Mouse (Mus musculus) neural tube, embryonic 12.5 days (tissue): ENCODE results near the gene Gm20449. TPM values are rescaled to one million over a fixed set of nuclear protein-coding genes. Genes with fewer than 3 reads are reported as not detected.
A peak's percentile ranks its signal among the peaks of the same experiment; 100 is the strongest.
"Not testable (repeated sequence)": the region's sequence is repeated elsewhere in the genome, so short reads cannot be mapped to it uniquely, and the experiment has no call there.

Source experiments
- ATAC-seq: fragments of 200-750 bp; cut with Nextera tagmentation; 2 replicates; pipeline ENCODE4 v1.8.0; 2017; ENCODE audit warnings: low read depth, mild to moderate bottlenecking, moderate TSS enrichment, moderate library complexity; ENCODE audit not compliant: low FRiP score
- H3K27ac ChIP-seq: fragments of 300-500 bp; sonication (generic); 2 replicates; pipeline ENCODE4 v1.5.1; 2016
- H3K27me3 ChIP-seq: fragments of 300-500 bp; sonication (generic); replicated peaks from 2 replicates; pipeline ENCODE4 v1.6.1; 2016; ENCODE audit warnings: mild to moderate bottlenecking
- H3K36me3 ChIP-seq: fragments of 300-500 bp; sonication (generic); 2 replicates; pipeline ENCODE4 v1.6.1; 2016; ENCODE audit warnings: mild to moderate bottlenecking
- H3K4me1 ChIP-seq: fragments of 300-500 bp; sonication (generic); 2 replicates; pipeline ENCODE4 v1.6.1; 2016
- H3K4me2 ChIP-seq: fragments of 300-500 bp; sonication (generic); replicated peaks from 2 replicates; pipeline ENCODE4 v1.6.1; 2016; ENCODE audit warnings: mild to moderate bottlenecking
- H3K4me3 ChIP-seq: fragments of 300-500 bp; sonication (generic); 2 replicates; pipeline ENCODE4 v1.5.1; 2016
- H3K9ac ChIP-seq: fragments of 300-500 bp; sonication (generic); 2 replicates; pipeline ENCODE4 v1.6.1; 2016; ENCODE audit warnings: mild to moderate bottlenecking
- H3K9me3 ChIP-seq: fragments of 300-500 bp; sonication (generic); 2 replicates; pipeline ENCODE4 v1.6.1; 2016; ENCODE audit warnings: mild to moderate bottlenecking
- WGBS: fragments of 180-500 bp; shearing (Covaris S2); methylation state at CpG from one replicate; pipeline ENCODE4 v1.1.7; 2016; 5-methylcytosine and 5-hydroxymethylcytosine counted together
- polyA plus RNA-seq: library from polyadenylated mRNA; unstranded; fragments of >200 nt; fragmentation: Nextera tagmentation; extraction: Ambion mirVana; gene quantifications from 2 replicates; pipeline ENCODE4 v1.2.1, GENCODE M21; 2016

The Gm20449 gene
- 0.06 and 0.10 TPM in 2 replicates for polyA plus RNA-seq

- peak; percentile 97 for ATAC-seq
- Histone ChIP-seq H3K4me1 (no peaks in the 10 kb centered on the region), H3K9ac (0 out of 2 replicates have a peak within 1 kb of the TSS, but pooled peaks have one; percentile 21), H3K36me3 (no peaks in the 10 kb centered on the region), H3K4me3 (peak within 1 kb of the TSS; percentile 60), H3K27ac (no peak within 1 kb of the TSS), H3K9me3 (peaks cover 3% of the 10 kb centered on the region), H3K27me3 (no peaks in the 10 kb centered on the region), H3K4me2 (peak within 1 kb of the TSS; percentile 63)
- WGBS: under 1% methylated on average over 18 of the region's 18 CpGs
Observed at GRCm38 (mm10) chr7:41499389-41500049, at the start of gene Gm20449, which contains the start of gene AW146154. Gm20449 (minus strand) TSS chr7:41499417. AW146154 (minus strand) TSS chr7:41499890.

- no peaks in the 10 kb centered on the region for H3K36me3 ChIP-seq
- H3K27me3 ChIP-seq: no peaks in the 10 kb centered on the region
- no peak overlapping the region for H3K4me3 ChIP-seq
- H3K4me2 ChIP-seq: no peak overlapping the region
- no peaks in the 10 kb centered on the region for H3K4me1 ChIP-seq
- peaks cover 11% of the 10 kb centered on the region for H3K9me3 ChIP-seq
- H3K27ac ChIP-seq: no peak overlapping the region
- WGBS: 83% methylated on average over 3 of the region's 3 CpGs
- ATAC-seq: no peak
- H3K9ac ChIP-seq: no peak overlapping the region
Observed at GRCm38 (mm10) chr7:41512672-41513071, 13.5 kb upstream of the Gm20449 start.

GRCm38 (mm10) chr7:41512207-41512606, 13.0 kb upstream of the Gm20449 start:
- WGBS: 23% methylated on average over 1 of the region's 1 CpGs
- H3K4me2 ChIP-seq: no peak overlapping the region
- H3K4me1 ChIP-seq: no peaks in the 10 kb centered on the region
- no peak for ATAC-seq
- no peak overlapping the region for H3K27ac ChIP-seq
- no peaks in the 10 kb centered on the region for H3K36me3 ChIP-seq
- H3K9me3 ChIP-seq: peaks cover 15% of the 10 kb centered on the region
- no peaks in the 10 kb centered on the region for H3K27me3 ChIP-seq
- no peak overlapping the region for H3K4me3 ChIP-seq
- no peak overlapping the region for H3K9ac ChIP-seq

GRCm38 (mm10) chr7:41502402-41502801, 3.2 kb upstream of the Gm20449 start:
- H3K4me2 ChIP-seq: no peak overlapping the region
- H3K27me3 ChIP-seq: no peaks in the 10 kb centered on the region
- 59% methylated on average over 1 of the region's 1 CpGs for WGBS
- no peak overlapping the region for H3K27ac ChIP-seq
- H3K4me3 ChIP-seq: no peak overlapping the region
- no peaks in the 10 kb centered on the region for H3K4me1 ChIP-seq
- ATAC-seq: no peak
- H3K36me3 ChIP-seq: no peaks in the 10 kb centered on the region
- H3K9ac ChIP-seq: no peak overlapping the region
- H3K9me3 ChIP-seq: peaks cover 8% of the 10 kb centered on the region; the same call in 1 of the 2 replicates

- no peaks in the 10 kb centered on the region for H3K36me3 ChIP-seq
- peaks cover 3% of the 10 kb centered on the region; the same call in 1 of the 2 replicates for H3K9me3 ChIP-seq
- ATAC-seq: peak; percentile 19; the same call in 1 of the 2 replicates
- no peak overlapping the region for H3K9ac ChIP-seq
- H3K4me2 ChIP-seq: peak overlapping the region; percentile 63
- WGBS: 20% methylated on average over 22 of the region's 22 CpGs
- H3K4me1 ChIP-seq: no peaks in the 10 kb centered on the region
- peak overlapping the region; percentile 60 for H3K4me3 ChIP-seq
- no peaks in the 10 kb centered on the region for H3K27me3 ChIP-seq
- no peak overlapping the region for H3K27ac ChIP-seq
Observed at GRCm38 (mm10) chr7:41500151-41500934, 1.1 kb upstream of the Gm20449 start.

- not testable (repeated sequence) for H3K27me3 ChIP-seq, H3K9me3 ChIP-seq, H3K36me3 ChIP-seq, H3K4me1 ChIP-seq, H3K27ac ChIP-seq
- peak; percentile 77; the same call in 1 of the 2 replicates for ATAC-seq
- 0 out of 2 replicates have a peak overlapping the region, but pooled peaks have one; percentile 17 for H3K9ac ChIP-seq
- peak overlapping the region; percentile 63 for H3K4me2 ChIP-seq
- WGBS: 1% methylated on average over 6 of the region's 6 CpGs
- H3K4me3 ChIP-seq: peak overlapping the region; percentile 60
Observed at GRCm38 (mm10) chr7:41499018-41499388, 214 bp downstream of the Gm20449 start.

GRCm38 (mm10) chr7:41498464-41498863, 753 bp downstream of the Gm20449 start:
- not testable (repeated sequence) for H3K9ac ChIP-seq, H3K4me3 ChIP-seq, H3K27me3 ChIP-seq, ATAC-seq, H3K4me1 ChIP-seq, H3K27ac ChIP-seq, H3K36me3 ChIP-seq, H3K9me3 ChIP-seq
- WGBS: 68% methylated on average over 4 of the region's 4 CpGs
- H3K4me2 ChIP-seq: peak overlapping the region; percentile 63

GRCm38 (mm10) chr7:41497871-41498270, 1.3 kb downstream of the Gm20449 start:
- Histone ChIP-seq H3K4me1 (no peaks in the 10 kb centered on the region), H3K27me3 (no peaks in the 10 kb centered on the region), H3K4me2 (no peak overlapping the region), H3K36me3 (no peaks in the 10 kb centered on the region), H3K4me3 (no peak overlapping the region), H3K27ac (no peak overlapping the region), H3K9ac (no peak overlapping the region), H3K9me3 (peaks cover 11% of the 10 kb centered on the region)
- no peak for ATAC-seq
- WGBS: 97% methylated on average over 2 of the region's 2 CpGs

GRCm38 (mm10) chr7:41451864-41452263, 47.4 kb downstream of the Gm20449 start:
- Histone ChIP-seq H3K9ac (no peak overlapping the region), H3K4me3 (no peak overlapping the region), H3K4me1 (no peaks in the 10 kb centered on the region), H3K36me3 (no peaks in the 10 kb centered on the region), H3K4me2 (peak overlapping the region; percentile 38; the same call in 1 of the 2 replicates), H3K9me3 (peaks cover 6% of the 10 kb centered on the region; the same call in 1 of the 2 replicates), H3K27me3 (no peaks in the 10 kb centered on the region), H3K27ac (no peak overlapping the region)
- WGBS: 6% methylated on average over 10 of the region's 10 CpGs
- no peak for ATAC-seq

GRCm38 (mm10) chr7:41448596-41448995, 50.6 kb downstream of the Gm20449 start, which contains the start of gene Vmn2r57:
Vmn2r57 (minus strand) TSS chr7:41448696.
- H3K9ac ChIP-seq, H3K36me3 ChIP-seq, H3K4me2 ChIP-seq, H3K27me3 ChIP-seq, H3K4me1 ChIP-seq, ATAC-seq, H3K9me3 ChIP-seq, H3K27ac ChIP-seq, H3K4me3 ChIP-seq: not testable (repeated sequence)
- 78% methylated on average over 1 of the region's 1 CpGs for WGBS

- peak overlapping the region; percentile 47 for H3K4me3 ChIP-seq
- no peaks in the 10 kb centered on the region for H3K27me3 ChIP-seq
- no peak overlapping the region for H3K27ac ChIP-seq
- ATAC-seq: no peak
- WGBS: 67% methylated on average over 4 of the region's 4 CpGs
- peak overlapping the region; percentile 58 for H3K4me2 ChIP-seq
- H3K36me3 ChIP-seq: no peaks in the 10 kb centered on the region
- H3K9ac ChIP-seq: no peak overlapping the region
- no peaks in the 10 kb centered on the region for H3K9me3 ChIP-seq
- H3K4me1 ChIP-seq: no peaks in the 10 kb centered on the region
Observed at GRCm38 (mm10) chr7:41394130-41394529, 105.1 kb downstream of the Gm20449 start.
